Mouse (Mus musculus) adrenal gland, postnatal 14 days (tissue): ENCODE results near the gene Cp. TPM values are rescaled to one million over a fixed set of nuclear protein-coding genes. Genes with fewer than 3 reads are reported as not detected.
A peak's percentile ranks its signal among the peaks of the same experiment; 100 is the strongest.
"Not testable (repeated sequence)": the region's sequence is repeated elsewhere in the genome, so short reads cannot be mapped to it uniquely, and the experiment has no call there.

Experiments used
- DNase-seq: peaks from one replicate; pipeline ENCODE4 v3.0.0; 2021; ENCODE audit warnings: mixed read lengths
- total RNA-seq: library from RNA; stranded (reverse); gene quantifications from 2 replicates; pipeline ENCODE4 v1.2.3, GENCODE M21; 2021

The Cp gene
- total RNA-seq, 1 experiment from 2014 or later, result 130 TPM

- DNase-seq, result no peak
These were observed 50.4 kb downstream of the Cp start for GRCm38 (mm10) chr3:20007275-20007674.

GRCm38 (mm10) chr3:20007759-20008158, 50.9 kb downstream of the Cp start:
- DNase-seq, result no peak

GRCm38 (mm10) chr3:20010464-20010863, 53.6 kb downstream of the Cp start:
- DNase-seq, result no peak

- DNase-seq, result not testable (repeated sequence)
These were observed 54.1 kb downstream of the Cp start for GRCm38 (mm10) chr3:20010905-20011304.

- no peak for DNase-seq
These were observed 57.6 kb downstream of the Cp start for GRCm38 (mm10) chr3:20014454-20014853.

GRCm38 (mm10) chr3:20018076-20018475, 61.2 kb downstream of the Cp start:
- no peak for DNase-seq

DNA sequence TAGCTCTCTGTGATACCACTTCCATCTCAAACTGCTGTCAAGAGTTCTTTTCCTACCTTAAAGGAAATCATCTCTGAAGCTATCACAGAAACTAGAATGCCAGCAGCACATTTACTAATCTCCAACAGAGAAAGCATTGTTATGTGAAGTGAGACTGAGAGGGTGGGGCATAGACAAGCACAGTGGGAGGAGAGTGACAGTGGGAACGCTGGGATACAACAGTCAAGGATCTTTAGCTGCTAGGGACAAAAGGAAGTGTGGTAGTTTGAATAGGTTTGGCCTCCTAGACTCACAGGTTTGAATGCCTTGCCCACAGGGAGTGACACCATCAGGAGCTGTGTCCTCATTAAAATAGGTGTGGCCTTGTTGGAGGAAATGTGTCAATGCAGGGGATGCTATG, 67.0 kb downstream of the Cp start:
- DNase-seq, result no peak

GRCm38 (mm10) chr3:20026481-20026880, 69.6 kb downstream of the Cp start:
- no peak for DNase-seq

DNA sequence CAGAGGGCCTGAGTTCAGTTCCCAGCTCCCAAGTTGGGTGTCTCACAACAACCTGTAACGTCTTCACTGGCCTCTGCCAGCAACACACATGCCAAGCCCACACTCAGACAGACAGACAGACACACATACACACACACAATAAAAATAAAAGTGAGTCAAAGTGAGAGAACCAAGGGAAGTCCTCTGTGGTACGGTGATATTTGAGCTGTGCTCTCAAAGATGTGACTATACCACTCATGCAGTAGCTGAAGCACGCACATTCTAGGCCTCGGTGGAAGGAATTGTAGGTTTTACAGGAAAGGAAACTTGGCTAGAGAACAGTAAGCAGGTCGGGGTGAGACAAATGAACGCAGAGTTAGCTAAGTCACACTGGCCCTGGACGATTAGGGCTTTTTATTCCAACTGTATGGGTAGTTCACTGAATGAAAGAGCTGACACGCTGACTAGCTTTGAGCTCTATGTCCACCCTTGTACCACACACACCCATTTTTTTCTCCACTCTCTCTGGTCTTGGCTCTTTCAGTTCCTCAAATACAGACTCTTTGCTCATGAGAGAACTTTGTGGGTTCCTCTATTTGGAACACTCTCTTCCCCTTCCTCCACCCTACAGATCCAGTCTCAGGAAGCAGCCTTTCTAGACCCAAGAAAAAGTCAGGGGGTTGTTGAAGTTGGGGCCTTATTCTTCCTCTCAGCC, 70.3 kb downstream of the Cp start:
- no peak for DNase-seq

DNA sequence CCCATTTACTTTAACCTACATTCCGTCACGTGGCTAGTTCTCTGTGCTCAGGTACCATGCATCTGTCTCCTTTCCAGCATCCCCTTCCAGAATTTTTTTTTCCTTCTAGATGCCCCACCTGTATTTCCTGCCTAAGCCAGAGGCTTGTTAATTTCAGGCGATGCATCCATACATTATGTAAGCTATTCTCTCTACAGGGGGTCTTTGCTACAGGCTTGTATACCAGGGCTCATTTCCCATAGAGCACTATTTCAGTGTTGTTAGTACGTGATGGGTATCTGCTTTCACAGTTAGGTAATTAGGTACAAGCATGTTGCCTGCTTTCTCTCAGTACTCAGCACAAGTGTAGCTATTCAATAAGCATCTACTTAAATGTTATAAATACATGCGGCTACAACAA, 70.9 kb downstream of the Cp start:
- DNase-seq, result no peak

DNA sequence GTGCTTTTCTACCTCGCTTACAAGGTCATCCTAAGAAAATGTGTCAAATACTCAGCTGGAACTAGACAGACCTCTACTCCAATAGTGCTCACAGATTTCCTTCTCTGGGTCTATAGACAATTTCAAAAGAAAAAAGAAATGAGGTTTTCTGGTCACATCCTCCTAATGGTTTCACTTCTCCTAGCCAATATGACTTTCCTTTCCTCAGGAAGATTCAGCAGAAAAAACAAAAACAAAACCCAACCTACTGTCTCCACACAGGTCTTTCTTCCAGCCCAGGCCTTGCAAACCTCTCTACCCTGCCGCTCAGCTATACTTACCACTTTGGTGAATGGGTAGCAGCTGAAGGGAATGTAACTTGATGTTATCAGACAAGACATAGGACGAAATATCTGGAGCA, 71.8 kb downstream of the Cp start:
- DNase-seq, result no peak

GRCm38 (mm10) chr3:20030807-20031206, 74.0 kb downstream of the Cp start:
- no peak for DNase-seq

DNA sequence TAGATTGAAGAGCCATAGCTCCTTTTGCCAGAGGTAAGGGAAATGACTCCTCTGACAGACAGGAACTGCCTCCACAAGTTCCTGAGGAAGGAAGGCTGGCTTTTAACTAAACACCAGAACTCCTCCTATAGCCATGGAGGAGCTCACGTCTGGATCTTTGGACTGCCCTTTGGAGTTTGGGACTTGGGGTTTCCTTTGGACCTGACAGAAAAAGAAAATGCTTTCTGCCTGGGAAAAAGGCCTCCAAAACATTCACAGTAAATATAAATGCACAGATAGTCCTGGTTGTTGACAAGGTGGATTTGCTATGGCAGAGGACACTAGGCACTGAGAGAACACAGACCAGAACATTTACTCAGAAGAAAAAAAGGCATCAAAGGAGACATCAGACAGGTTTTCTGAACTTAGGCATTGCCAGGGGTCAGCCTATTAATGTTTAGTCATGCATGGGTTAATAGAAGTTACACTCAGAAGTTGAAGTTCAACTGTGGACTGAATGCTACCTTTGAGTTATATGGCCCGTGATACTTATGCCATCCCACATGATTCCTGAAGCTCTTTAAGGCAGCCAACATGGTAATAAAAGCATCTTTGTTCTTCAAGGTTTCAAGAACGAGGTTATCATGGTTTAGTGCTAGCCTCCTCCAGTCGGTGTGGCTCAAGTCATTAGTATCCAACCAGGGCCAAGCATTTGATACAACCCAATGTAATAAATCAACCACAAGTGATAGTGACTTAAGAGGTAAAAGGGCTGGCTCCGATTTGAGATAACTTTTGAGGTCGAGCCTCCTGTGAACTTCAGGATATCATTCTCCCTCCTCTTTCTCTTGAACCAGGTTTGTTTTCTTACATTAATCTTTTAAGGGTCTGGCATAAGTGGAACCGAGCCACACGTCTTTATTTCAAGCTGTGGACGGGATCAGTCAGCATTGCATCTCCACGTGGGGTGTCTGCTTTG, 77.2 kb downstream of the Cp start:
- no peak for DNase-seq

DNA sequence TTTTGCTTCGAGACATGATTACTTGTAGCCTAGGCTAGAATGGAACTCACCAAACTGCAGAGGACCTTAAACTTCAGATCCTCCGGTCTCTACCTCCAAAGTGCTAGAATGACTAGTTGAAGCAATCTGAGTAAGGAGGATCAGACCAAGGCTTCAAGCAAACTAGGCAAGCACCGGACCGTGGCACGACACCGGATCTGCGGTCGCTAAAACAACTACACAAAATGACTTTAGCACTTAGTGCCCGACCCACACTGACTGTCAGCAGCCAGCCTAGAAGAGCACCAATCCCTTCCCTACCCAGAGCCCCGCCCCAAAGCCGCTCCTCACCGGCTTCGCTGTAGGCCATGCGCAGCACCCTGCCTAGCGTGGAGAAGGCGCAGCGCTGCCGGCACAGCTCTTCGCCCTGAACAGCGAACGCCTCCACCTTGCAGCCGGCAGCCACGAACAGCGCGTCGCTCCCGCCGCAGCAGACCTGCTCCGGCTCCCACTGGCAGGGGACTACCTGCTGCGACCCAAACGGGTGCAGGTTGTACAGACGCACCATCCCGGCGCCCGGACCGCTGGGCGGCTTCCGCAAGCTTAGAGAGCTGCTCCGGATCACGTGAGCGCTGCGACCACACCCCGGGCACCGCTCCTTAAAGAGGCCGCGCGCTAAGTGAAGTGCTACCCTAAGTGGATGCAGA, 78.0 kb downstream of the Cp start, which contains the start of gene Hps3:
Hps3 (minus strand) TSS at position 597 of the 686 bp plus-strand sequence.
- DNase-seq, result peak; percentile 90

GRCm38 (mm10) chr3:20036069-20036468, 79.2 kb downstream of the Cp start:
- DNase-seq, result no peak

DNA sequence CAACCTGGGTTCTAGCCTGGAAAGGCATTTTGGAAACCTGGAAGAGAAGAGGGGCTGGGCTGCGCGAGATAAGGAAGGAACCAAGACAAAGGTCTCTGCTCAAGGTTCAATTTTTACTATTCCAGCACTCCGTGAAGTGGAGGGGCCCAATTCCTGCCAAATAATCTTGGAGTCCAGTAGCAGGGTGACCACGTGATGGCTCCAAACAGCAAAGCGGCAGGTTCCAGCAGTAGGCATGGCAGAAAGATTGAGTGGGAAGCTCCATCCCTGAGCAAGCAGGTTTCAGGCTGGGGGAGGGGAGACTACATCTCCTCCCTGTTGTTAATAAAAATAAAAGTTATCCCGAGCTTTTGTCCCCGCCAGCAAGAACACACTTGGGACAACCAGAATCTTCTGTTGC, 84.6 kb downstream of the Cp start:
- DNase-seq, result not testable (repeated sequence)

DNA sequence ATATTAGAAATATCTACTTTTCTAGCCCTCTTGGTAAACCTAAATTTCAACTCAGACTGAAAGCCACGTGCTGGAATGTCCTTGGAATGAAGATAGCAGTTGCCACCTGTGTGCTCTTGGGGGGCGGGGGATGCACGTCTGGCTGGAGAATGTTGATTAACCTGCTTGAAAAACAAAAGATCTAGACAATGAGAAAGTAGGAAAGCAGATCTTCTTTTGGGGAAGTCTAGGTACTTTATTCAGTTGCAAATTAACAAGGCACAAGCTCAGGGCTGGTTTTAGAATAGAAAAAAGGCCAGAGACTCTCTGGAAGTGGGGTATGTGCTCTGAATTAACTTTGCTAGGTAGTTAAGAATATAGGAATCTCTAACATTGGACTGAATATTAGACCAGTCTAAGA, 87.9 kb downstream of the Cp start:
- not testable (repeated sequence) for DNase-seq

DNA sequence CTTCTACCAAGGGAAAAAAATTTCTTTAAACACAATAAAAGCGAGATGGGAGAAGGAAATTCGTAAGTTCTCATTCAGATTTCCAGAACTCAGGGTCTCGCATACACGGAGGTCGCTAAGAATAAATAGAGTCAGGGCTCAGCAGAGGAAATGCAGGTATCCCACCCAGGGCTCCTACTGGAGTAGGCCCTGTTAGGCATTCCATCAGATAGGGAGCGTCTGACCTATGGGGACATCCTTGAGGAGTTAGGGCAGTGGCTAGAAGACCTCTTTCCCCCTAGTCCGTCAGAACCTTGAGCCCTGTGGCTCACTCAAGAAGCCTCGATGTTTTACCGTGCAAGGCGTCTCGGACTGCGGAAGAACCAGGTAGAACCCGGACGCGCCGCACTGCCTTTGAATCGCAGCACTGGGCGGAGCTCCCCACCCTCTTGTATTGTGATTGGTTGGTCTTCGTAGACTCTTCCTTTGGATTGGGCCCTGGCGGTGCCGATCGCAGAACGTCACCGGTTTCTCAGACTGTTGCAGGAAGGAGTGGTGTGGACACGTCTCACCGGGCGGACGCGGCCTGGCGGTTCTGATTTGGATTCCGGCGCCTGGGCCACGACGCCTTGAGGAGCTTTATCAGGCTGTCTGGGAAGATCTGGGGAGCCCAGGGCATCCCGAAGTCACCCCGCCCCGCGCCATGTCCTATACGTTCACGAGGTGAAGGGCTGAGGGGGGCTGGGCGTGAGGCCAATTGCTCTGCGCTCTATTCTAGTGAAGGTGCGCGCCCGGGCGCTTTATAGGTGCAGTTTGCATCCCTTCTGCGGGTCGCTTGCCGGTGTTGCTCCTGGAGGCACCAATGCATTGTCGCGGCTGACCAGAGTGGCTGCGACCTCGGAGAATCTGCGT, 100.7 kb downstream of the Cp start, which contains the start of gene Hltf:
Hltf (plus strand) TSS at position 506 of the 891 bp plus-strand sequence.
- DNase-seq, result peak; percentile 95

- no peak for DNase-seq
These were observed 101.3 kb downstream of the Cp start for GRCm38 (mm10) chr3:20058197-20058541.
